Mouse (Mus musculus) limb, embryonic 15.5 days (tissue): ENCODE data around the gene Tnfrsf1a. TPM values are rescaled to one million over a fixed set of nuclear protein-coding genes. Genes with fewer than 3 reads are reported as not detected.
"Not testable (repeated sequence)": the region's sequence is repeated elsewhere in the genome, so short reads cannot be mapped to it uniquely, and the experiment has no call there.

ENCODE experiments used
- ATAC-seq: fragments of 200-750 bp; cut with Nextera tagmentation; 2 replicates; pipeline ENCODE4 v1.8.0; 2017; ENCODE audit warnings: low read depth, moderate TSS enrichment; ENCODE audit not compliant: insufficient number of reproducible peaks, low FRiP score, low TSS enrichment
- H3K27ac ChIP-seq: fragments of 300-500 bp; sonication (generic); 2 replicates; pipeline ENCODE4 v1.5.1; 2015; ENCODE audit warnings: moderate library complexity, mild to moderate bottlenecking, inconsistent platforms
- H3K27me3 ChIP-seq: fragments of 300-500 bp; sonication (generic); 2 replicates; pipeline ENCODE4 v1.6.1; 2015; ENCODE audit warnings: inconsistent platforms
- H3K36me3 ChIP-seq: fragments of 300-500 bp; sonication (generic); 2 replicates; pipeline ENCODE4 v1.6.1; 2015; ENCODE audit warnings: inconsistent platforms
- H3K4me1 ChIP-seq: fragments of 300-500 bp; sonication (generic); 2 replicates; pipeline ENCODE4 v1.6.1; 2015; ENCODE audit warnings: inconsistent platforms
- H3K4me2 ChIP-seq: fragments of 300-500 bp; sonication (generic); 2 replicates; pipeline ENCODE4 v1.6.1; 2015; ENCODE audit warnings: mild to moderate bottlenecking, inconsistent platforms
- H3K4me3 ChIP-seq: fragments of 300-500 bp; sonication (generic); 2 replicates; pipeline ENCODE4 v1.5.1; 2015; ENCODE audit warnings: mild to moderate bottlenecking, inconsistent platforms
- H3K9ac ChIP-seq: fragments of 300-500 bp; sonication (generic); 2 replicates; pipeline ENCODE4 v1.6.1; 2015; ENCODE audit warnings: inconsistent platforms
- H3K9me3 ChIP-seq: fragments of 300-500 bp; sonication (generic); 2 replicates; pipeline ENCODE4 v1.6.1; 2016; ENCODE audit warnings: inconsistent platforms
- WGBS: fragments of 180-500 bp; shearing (Covaris S2); methylation state at CpG from one replicate; pipeline ENCODE4 v1.1.7; 2015; 5-methylcytosine and 5-hydroxymethylcytosine counted together
- polyA plus RNA-seq: library from polyadenylated mRNA; unstranded; fragments of >200 nt; fragmentation: Nextera tagmentation; extraction: Ambion mirVana; gene quantifications from 2 replicates; pipeline ENCODE4 v1.2.1, GENCODE M21; 2015

Gene Tnfrsf1a
- polyA plus RNA-seq: 95.6 and 98.8 TPM in 2 replicates

- WGBS: 7% methylated on average over 22 of the region's 22 CpGs
- Histone ChIP-seq H3K36me3 (no peaks in the 10 kb centered on the region), H3K27me3 (no peaks in the 10 kb centered on the region), H3K9me3 (no peaks in the 10 kb centered on the region), H3K4me2 (peak within 1 kb of the TSS; percentile 72), H3K4me3 (peak within 1 kb of the TSS; percentile 64), H3K27ac (peak within 1 kb of the TSS; percentile 85), H3K4me1 (peaks cover 54% of the 10 kb centered on the region), H3K9ac (peak within 1 kb of the TSS; percentile 53)
- peak; percentile 5; the same call in 1 of the 2 replicates for ATAC-seq
Measured at GRCm38 (mm10) chr6:125348721-125349574, at the start of gene Tnfrsf1a. Tnfrsf1a (plus strand) TSS chr6:125349362.

DNA sequence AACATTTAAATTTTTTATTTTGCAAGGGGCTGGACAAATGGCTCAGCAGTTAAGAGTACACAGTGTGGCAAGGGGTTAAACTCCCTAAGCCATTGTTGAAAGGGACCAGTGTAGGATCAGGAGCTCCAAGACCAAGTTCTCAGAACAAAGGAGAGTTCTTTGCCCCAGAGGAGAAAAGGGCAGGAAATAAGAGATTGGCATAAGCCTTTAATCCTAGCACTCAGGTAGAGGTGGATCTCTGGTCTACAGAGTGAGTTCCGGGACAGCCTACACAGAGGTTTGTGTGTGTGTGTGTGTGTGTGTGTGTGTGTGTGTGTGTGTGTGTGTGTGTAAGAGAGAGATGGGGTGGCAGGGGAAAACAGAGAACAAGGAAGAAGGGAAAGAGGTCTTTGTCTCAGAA is 48.2 kb upstream of the Tnfrsf1a start:
- no peak for ATAC-seq
- no peak overlapping the region for H3K4me3 ChIP-seq
- no peaks in the 10 kb centered on the region for H3K27me3 ChIP-seq
- H3K4me2 ChIP-seq: no peak overlapping the region
- no peak overlapping the region for H3K9ac ChIP-seq
- H3K27ac ChIP-seq: no peak overlapping the region
- 0 out of 2 replicates have a peak, but pooled peaks cover under 1% of the 10 kb centered on the region for H3K36me3 ChIP-seq
- peaks cover 9% of the 10 kb centered on the region; the same call in 1 of the 2 replicates for H3K4me1 ChIP-seq
- no peaks in the 10 kb centered on the region for H3K9me3 ChIP-seq
- WGBS: 76% methylated on average over 1 of the region's 1 CpGs

DNA sequence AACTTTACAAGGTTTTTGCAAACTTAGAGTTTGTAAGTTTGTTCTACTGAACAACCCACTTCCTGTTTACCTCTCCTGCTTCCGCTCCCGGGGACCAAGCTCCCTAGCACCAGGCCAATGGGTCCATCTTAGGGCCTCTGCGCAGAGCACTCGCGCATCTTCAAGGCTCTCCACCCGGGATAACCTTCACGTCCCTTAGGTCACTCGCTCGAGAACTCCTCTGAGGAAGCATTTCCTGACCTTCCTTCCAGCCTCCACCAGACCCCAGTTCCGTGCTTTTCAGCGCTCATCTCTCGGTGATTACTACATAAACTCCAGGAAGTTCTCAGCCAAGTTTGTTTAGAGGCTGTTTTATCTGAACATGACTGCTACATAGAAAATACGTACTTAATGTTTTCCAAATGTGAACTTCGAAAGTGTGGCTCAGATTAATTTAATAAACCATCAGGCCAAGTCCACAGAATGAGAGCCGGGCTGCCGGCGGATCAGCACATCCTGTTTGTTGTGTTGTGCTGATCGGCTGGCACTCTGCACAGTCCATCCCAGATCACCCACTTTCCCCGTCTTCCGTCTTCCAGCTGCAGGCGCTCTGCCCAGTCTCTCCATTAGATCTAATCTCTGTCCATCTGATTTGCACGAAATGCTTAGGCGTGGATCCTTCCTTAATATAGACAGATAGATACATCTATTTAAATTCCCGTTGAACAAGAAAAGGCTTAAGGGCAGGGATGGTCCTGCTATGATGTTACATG is 46.8 kb upstream of the Tnfrsf1a start:
- Histone ChIP-seq H3K4me1 (peaks cover 9% of the 10 kb centered on the region; the same call in 1 of the 2 replicates), H3K9me3 (no peaks in the 10 kb centered on the region), H3K4me3 (no peak overlapping the region), H3K36me3 (peaks cover 14% of the 10 kb centered on the region), H3K27ac (peak overlapping the region; percentile 62), H3K27me3 (no peaks in the 10 kb centered on the region), H3K4me2 (no peak overlapping the region), H3K9ac (no peak overlapping the region)
- WGBS: 65% methylated on average over 24 of the region's 24 CpGs
- no peak for ATAC-seq

DNA sequence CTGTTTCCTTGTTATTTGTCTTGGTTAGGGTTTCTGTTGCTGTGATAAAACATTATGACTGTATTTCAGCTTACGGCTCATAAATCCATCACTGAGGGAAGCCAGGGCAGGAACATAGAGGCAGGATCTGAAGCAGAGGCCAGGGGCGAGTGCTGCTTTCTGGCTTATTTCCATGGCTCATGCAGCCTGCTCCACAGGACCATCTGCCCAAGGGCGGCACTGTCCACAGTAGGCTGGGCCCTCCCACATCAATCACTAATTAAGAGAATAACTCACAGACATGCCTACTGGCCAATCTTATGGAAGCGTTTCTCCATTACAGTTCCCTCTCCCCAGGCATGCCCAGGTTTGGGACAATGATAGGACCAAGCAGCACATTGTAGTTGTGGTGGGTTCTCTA is 45.9 kb upstream of the Tnfrsf1a start:
- Histone ChIP-seq H3K4me2 (no peak overlapping the region), H3K4me3 (no peak overlapping the region), H3K4me1 (peaks cover 9% of the 10 kb centered on the region; the same call in 1 of the 2 replicates), H3K27ac (no peak overlapping the region), H3K27me3 (no peaks in the 10 kb centered on the region), H3K36me3 (peaks cover 19% of the 10 kb centered on the region), H3K9ac (no peak overlapping the region), H3K9me3 (no peaks in the 10 kb centered on the region)
- ATAC-seq: no peak
- WGBS: 62% methylated on average over 4 of the region's 4 CpGs

GRCm38 (mm10) chr6:125304408-125304807 is 44.8 kb upstream of the Tnfrsf1a start:
- not testable (repeated sequence) for ATAC-seq, H3K27me3 ChIP-seq

GRCm38 (mm10) chr6:125305465-125305864 is 43.7 kb upstream of the Tnfrsf1a start:
- Histone ChIP-seq H3K4me1 (peaks cover 18% of the 10 kb centered on the region), H3K9ac (no peak overlapping the region), H3K27ac (no peak overlapping the region), H3K4me3 (no peak overlapping the region), H3K9me3 (no peaks in the 10 kb centered on the region), H3K4me2 (no peak overlapping the region), H3K27me3 (no peaks in the 10 kb centered on the region), H3K36me3 (peaks cover 22% of the 10 kb centered on the region)
- ATAC-seq: no peak
- 74% methylated on average over 6 of the region's 6 CpGs for WGBS

More at GRCm38 (mm10) chr6:125304408-125304807, 44.8 kb upstream of the Tnfrsf1a start:
- Histone ChIP-seq H3K4me1 (peaks cover 17% of the 10 kb centered on the region), H3K36me3 (peaks cover 22% of the 10 kb centered on the region)
- not testable (repeated sequence) for H3K9ac ChIP-seq, H3K4me3 ChIP-seq, H3K9me3 ChIP-seq, H3K4me2 ChIP-seq, H3K27ac ChIP-seq
- WGBS: 91% methylated on average over 7 of the region's 7 CpGs

GRCm38 (mm10) chr6:125307091-125307490 is 42.1 kb upstream of the Tnfrsf1a start:
- H3K4me1 ChIP-seq: peaks cover 23% of the 10 kb centered on the region
- H3K27ac ChIP-seq: no peak overlapping the region
- H3K9ac ChIP-seq: no peak overlapping the region
- WGBS: 91% methylated on average over 5 of the region's 5 CpGs
- no peak for ATAC-seq
- no peak overlapping the region for H3K4me2 ChIP-seq
- H3K9me3 ChIP-seq: no peaks in the 10 kb centered on the region
- H3K27me3 ChIP-seq: no peaks in the 10 kb centered on the region
- H3K4me3 ChIP-seq: no peak overlapping the region
- H3K36me3 ChIP-seq: peaks cover 32% of the 10 kb centered on the region

DNA sequence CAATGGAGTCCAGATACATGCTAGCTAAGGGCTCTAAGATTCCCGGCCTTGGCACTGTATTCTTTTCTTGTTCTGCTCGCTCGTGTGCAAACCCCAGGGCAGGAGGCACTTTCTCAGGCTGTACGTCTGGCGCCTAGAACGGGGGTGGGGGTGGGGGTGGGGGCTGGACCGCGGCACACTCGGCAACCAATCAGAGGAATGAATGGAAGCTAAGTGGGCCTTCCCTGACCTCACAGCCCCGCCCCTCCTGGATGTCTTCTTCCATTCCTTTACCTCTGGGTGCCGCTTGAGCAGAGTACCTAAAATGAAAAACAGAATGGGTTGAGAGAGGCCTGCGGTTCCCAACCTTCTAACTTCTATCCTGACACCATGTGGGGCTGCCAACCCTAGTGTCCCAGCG is 40.2 kb upstream of the Tnfrsf1a start:
- no peak overlapping the region for H3K27ac ChIP-seq
- no peaks in the 10 kb centered on the region for H3K9me3 ChIP-seq
- H3K36me3 ChIP-seq: peaks cover 34% of the 10 kb centered on the region
- no peak overlapping the region for H3K4me3 ChIP-seq
- WGBS: 14% methylated on average over 13 of the region's 13 CpGs
- H3K9ac ChIP-seq: no peak overlapping the region
- H3K4me1 ChIP-seq: peaks cover 35% of the 10 kb centered on the region
- no peaks in the 10 kb centered on the region for H3K27me3 ChIP-seq
- ATAC-seq: 0 out of 2 replicates have a peak, but pooled peaks have one; percentile 21
- no peak overlapping the region for H3K4me2 ChIP-seq

- no peak overlapping the region for H3K9ac ChIP-seq
- H3K27ac ChIP-seq: no peak overlapping the region
- peaks cover 40% of the 10 kb centered on the region for H3K4me1 ChIP-seq
- no peak overlapping the region for H3K4me2 ChIP-seq
- no peaks in the 10 kb centered on the region for H3K9me3 ChIP-seq
- H3K36me3 ChIP-seq: peaks cover 34% of the 10 kb centered on the region
- no peak overlapping the region for H3K4me3 ChIP-seq
- H3K27me3 ChIP-seq: no peaks in the 10 kb centered on the region
- no peak for ATAC-seq
- 50% methylated on average over 5 of the region's 5 CpGs for WGBS
Measured at GRCm38 (mm10) chr6:125309406-125309805, 39.8 kb upstream of the Tnfrsf1a start.

DNA sequence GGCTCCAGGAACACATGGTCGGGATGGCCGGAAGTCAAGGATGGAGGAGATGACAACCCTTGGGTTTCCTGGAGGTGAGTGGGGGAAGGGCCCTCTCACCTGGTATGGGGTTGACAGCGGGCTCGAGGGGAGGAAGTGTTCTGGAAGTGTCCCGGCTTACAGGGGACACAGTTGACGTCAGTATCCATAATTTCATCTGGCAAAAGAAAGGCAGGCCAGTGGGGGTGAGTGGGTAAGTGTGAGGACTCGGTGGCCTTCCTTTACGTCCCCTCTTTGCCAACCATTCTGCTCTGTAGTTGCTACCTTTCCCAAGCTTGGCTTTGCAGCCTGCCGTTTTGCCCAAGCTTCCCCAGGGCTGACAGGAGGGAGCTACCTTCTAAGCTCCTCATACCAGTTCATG is 37.0 kb upstream of the Tnfrsf1a start:
- Histone ChIP-seq H3K4me3 (peak overlapping the region; percentile 57), H3K9ac (no peak overlapping the region), H3K36me3 (peaks cover 22% of the 10 kb centered on the region), H3K9me3 (no peaks in the 10 kb centered on the region), H3K27me3 (no peaks in the 10 kb centered on the region), H3K4me2 (peak overlapping the region; percentile 79), H3K27ac (no peak overlapping the region), H3K4me1 (peaks cover 46% of the 10 kb centered on the region)
- 74% methylated on average over 9 of the region's 9 CpGs for WGBS
- no peak for ATAC-seq

DNA sequence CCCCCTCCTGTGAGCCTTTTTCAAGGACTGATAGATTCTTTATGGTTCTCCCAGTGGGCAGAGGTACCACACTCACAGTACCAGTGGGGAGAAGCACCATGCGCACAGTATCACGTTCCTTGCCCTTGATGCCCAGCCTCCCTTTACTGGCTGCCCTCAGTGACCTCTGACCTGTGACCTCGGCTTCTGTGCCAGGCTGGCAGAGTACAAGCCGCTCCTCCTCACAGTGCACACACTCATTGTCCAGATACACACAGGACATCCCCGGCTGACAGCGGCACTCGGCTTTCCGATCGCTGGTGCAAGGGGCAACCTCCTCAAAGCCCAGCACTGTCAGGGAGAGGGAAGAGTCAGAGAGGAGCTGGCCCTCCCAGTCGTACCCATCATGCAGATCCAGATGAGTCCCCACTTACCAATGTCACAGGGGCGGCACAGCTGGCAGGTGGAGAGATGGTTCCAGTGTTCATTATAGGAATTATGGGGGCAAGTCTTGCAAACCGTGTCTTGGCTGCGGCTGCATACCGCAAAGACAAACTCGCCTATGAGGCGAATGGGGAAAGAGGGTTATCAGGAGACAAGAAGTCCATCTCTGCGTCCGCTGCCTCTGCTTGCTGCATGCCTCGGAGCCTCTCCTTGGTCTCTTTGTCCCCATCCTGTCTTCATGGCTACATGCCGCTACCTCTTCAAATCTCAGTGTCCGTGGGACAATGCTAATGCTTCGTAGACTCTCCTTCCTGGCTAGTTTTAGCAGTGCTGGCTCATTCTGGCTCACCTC is 36.4 kb upstream of the Tnfrsf1a start:
- H3K4me1 ChIP-seq: peaks cover 46% of the 10 kb centered on the region
- peak overlapping the region; percentile 57 for H3K4me3 ChIP-seq
- ATAC-seq: no peak
- H3K36me3 ChIP-seq: peaks cover 18% of the 10 kb centered on the region; the same call in 1 of the 2 replicates
- H3K9ac ChIP-seq: peak overlapping the region; percentile 63
- H3K4me2 ChIP-seq: peak overlapping the region; percentile 79
- H3K9me3 ChIP-seq: no peaks in the 10 kb centered on the region
- no peaks in the 10 kb centered on the region for H3K27me3 ChIP-seq
- WGBS: 71% methylated on average over 22 of the region's 22 CpGs
- peak overlapping the region; percentile 82 for H3K27ac ChIP-seq
